Mouse (Mus musculus) liver, adult (tissue): Measurements from ENCODE around the gene Grip1.
A peak's percentile ranks its signal among the peaks of the same experiment; 100 is the strongest.

ENCODE experiments used
- GATA4 ChIP-seq: IDR thresholded peaks from 2 replicates; pipeline ENCODE4 v1.6.1; 2014; ENCODE audit warnings: mild to moderate bottlenecking, low read length; ENCODE audit not compliant: insufficient replicate concordance

Gene Grip1

GRCm38 (mm10) chr10:119842004-119842403 lies 388.4 kb downstream of the Grip1 start:
- no peak for TF ChIP-seq GATA4

GRCm38 (mm10) chr10:119845705-119846410 lies 392.2 kb downstream of the Grip1 start:
- TF ChIP-seq GATA4, result no peak

DNA sequence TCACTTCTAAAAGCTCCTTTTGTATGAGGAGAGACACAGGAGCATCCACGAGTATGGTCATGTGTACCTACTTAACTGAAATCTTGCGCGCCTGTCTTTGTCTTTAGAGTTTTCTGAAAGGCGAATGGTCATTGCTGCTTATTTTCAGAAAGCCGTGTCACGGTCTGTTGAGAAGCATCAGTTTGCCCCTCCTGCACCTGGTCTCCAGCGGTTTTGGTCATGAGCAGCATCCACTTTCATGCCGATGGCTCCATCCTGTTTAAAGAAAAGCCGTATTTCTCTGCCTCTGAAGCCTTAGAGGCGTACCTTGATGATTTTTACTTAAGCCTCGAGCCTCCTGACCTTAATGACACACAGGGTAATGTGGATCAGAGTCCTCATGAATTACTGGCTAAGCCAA lies 398.0 kb downstream of the Grip1 start:
- no peak for TF ChIP-seq GATA4

DNA sequence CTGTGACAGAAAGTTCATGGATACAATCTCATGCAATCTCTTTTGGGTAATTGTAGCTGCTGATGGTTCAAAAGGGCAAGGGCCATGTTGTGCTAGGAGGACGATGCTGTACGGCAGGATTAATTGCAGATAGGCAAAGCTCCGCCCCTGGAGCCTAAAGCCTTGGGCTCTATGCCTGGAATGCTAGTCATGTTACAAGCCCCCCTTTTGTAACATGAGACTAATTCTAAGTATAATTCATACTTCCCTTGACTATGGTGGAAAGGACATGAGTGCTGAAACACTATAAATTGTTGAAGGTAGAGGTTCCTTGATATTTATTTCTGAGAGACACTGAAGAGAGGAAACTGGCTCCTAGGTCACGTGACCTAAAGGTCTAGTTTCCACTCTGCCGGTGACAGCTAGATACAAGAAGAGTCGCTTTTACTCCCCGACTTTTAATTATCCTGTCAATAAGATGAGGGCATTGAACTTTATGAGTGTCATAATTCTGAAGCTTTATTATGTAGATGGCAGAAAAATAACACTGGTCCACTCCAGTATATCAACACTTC lies 399.0 kb downstream of the Grip1 start:
- TF ChIP-seq GATA4, result no peak

DNA sequence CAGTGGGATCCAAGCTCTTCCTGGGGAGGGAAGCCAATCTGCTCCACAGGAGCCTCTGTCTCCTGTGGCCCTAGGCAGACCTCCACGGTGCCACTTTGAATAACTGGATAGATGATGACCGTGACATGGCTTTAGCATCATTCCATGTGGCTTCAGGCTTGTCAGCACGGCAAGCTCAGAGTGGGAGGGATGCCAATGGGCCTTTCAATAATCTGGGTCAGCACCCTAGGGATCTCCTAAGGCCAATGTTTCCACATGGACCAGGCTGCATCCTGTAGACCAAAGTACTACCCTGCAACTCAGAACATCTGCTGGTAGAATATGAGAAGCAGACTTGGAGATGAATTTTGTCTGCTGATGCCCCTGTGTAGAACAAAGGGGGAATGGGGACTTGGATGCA lies 414.1 kb downstream of the Grip1 start:
- TF ChIP-seq GATA4, result no peak

GRCm38 (mm10) chr10:119868995-119869579 lies 415.5 kb downstream of the Grip1 start:
- no peak for TF ChIP-seq GATA4

DNA sequence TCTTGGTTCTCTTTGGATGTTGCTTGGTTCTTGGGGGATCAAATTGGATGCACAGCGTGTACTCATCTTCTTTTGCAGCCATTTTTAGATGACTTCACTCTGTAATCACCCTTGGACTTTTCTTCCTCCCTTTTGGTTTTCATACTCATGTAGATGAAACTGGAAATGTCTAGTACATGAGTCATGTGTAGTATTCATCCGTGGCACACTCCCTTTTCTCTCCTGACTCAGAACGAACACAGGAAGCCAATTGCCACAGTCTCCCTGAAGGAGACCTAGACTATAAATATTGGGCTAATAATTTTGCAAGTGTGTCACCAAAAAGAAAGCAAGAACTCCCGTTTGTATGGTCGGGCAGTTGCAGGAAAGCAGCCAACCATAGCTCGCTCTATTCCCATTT lies 423.1 kb downstream of the Grip1 start:
- no peak for TF ChIP-seq GATA4

- no peak for TF ChIP-seq GATA4
Observed at GRCm38 (mm10) chr10:119878331-119878730, 424.7 kb downstream of the Grip1 start.

DNA sequence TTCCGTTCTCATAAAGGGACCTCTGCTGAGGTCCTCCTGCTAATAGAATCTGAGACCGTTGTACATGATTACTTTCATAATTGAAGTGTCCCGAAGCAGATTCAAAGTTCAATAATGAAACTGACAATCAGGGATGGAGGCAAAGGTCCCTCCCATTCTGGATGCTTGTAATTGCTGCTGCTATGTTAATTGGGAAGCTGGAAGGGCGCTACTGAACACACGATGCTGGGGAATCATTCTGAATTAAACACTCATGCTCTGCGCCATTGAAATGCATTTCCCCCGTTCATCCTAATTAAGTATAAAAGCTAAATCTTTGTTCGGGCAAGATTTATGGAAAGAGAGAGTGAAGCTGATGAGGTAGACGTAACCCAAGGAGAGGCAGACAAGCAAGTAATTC lies 431.0 kb downstream of the Grip1 start:
- TF ChIP-seq GATA4, result no peak

- TF ChIP-seq GATA4, result no peak
Observed at GRCm38 (mm10) chr10:119885563-119885962, 431.9 kb downstream of the Grip1 start.

GRCm38 (mm10) chr10:119886681-119887080 lies 433.1 kb downstream of the Grip1 start:
- no peak for TF ChIP-seq GATA4

GRCm38 (mm10) chr10:119902754-119903153 lies 449.1 kb downstream of the Grip1 start:
- no peak for TF ChIP-seq GATA4

GRCm38 (mm10) chr10:119906869-119907268 lies 453.2 kb downstream of the Grip1 start:
- TF ChIP-seq GATA4, result no peak

GRCm38 (mm10) chr10:119917995-119918394 lies 464.4 kb downstream of the Grip1 start:
- no peak for TF ChIP-seq GATA4

DNA sequence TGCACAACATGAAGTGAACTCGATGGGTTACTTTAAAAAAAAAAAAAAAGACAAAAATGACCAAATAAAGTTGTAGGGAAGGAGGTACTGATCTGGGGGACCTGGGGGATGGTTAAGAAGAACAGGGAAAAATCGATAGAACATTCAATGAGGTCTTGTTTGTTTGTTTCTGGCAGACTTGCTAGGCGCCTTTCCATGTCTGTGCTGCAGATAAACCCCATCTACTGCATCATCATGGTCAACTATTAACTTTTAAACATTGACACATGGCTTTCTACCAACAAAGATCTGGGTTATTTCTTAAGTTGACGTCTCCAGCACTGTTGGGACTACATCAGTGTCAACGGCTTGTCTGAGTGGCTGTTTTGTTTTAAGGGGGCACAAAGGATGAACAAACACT lies 474.3 kb downstream of the Grip1 start:
- TF ChIP-seq GATA4, result peak; percentile 91; the same call in 1 of the 2 replicates

DNA sequence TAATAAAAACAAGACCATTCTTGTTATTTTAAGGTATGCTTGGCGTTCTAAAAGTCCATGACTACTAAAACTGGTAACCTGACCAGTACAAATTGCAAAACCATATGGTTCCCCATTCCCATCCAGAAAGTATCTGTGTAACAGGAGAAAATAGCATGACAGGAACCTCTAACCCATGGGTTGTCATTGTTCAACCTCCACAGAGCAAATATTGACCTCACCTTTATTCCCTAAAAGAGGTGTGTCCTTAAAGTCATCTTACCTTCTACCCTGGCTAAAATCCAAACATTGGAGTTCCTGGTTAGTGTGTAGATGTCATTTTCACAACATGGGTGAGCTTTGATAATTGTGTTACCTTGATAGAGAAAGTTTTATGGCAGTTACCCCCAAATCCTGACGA lies 475.3 kb downstream of the Grip1 start:
- TF ChIP-seq GATA4, result no peak
